Mouse (Mus musculus): ENCODE results near the gene Tsr3.

The Tsr3 gene

GRCm38 (mm10) chr17:25244239-25244638 is 4.3 kb downstream of the Tsr3 start:
- DNase-seq = no peak

- DNase-seq = no peak
Measured at GRCm38 (mm10) chr17:25248033-25248750, 8.2 kb downstream of the Tsr3 start.

DNA sequence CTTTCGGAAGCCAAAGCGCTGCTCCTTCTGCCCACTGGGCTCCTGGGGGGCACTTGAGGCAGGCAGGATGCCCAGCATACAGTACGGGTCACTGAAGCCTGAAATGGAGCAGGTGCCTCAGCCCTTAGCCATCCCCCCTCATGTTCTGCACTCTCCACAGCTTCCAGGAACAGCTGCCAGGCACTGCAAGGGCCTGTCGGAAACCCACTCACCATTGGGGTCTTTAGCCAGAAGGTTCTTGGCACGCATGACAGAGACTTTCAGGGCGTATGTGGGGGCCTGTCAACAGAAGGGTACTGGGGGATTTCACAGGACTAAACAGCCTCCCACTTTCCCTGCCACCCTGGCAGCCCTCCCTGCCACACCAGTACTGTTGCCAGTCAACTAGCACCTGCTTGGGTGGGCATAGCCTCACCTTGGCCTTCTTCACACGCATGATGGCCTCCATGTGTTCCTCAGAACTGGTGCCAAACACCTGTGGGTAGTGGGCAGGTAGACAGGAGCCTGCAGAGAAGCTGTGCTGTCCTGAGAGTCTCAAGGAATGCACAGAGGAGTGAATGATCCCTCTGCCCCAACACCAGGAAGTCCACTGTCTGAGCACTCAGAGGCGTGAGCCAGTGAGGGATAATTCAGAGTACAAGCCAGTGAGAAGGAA is 10.3 kb downstream of the Tsr3 start:
- no peak for DNase-seq

- no peak for DNase-seq
Measured at GRCm38 (mm10) chr17:25252643-25253042, 12.7 kb downstream of the Tsr3 start.

GRCm38 (mm10) chr17:25253760-25254159 is 13.8 kb downstream of the Tsr3 start:
- DNase-seq = no peak

- no peak for DNase-seq
Measured at GRCm38 (mm10) chr17:25255110-25255509, 15.1 kb downstream of the Tsr3 start.

DNA sequence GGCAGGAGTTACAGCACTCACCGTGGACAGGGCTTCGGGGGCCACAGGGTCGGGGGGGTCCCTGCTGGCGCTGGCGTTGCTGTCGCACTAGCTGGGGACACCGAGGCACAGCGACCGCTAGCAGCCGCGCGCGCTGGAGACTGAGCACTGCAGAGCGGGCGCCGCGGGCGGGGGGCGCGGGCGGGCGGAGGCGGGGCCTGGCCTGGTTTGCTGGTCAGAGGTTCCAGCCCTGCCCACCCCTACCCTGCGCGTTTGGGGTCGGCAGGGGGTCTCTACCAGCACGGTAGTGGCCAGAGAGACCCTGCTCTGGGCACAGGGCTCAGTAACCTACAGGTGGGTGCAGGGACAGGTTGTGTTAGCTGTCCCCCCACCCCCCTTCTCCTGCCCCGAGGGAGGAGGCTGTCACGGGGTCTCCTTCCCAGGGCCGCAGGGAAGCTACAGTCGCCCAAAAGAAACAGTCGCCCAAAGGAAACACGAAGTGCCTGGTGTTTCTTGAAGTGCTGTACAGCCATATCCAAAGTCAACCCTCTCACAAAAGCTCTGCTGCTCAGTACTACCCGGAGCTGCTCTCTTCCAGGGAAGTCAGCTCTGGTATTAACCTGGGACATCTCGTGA is 16.3 kb downstream of the Tsr3 start, which contains the start of gene Baiap3:
Gene Baiap3 (minus strand): TSS at position 225 of the 615 bp plus-strand sequence.
- no peak for DNase-seq

DNA sequence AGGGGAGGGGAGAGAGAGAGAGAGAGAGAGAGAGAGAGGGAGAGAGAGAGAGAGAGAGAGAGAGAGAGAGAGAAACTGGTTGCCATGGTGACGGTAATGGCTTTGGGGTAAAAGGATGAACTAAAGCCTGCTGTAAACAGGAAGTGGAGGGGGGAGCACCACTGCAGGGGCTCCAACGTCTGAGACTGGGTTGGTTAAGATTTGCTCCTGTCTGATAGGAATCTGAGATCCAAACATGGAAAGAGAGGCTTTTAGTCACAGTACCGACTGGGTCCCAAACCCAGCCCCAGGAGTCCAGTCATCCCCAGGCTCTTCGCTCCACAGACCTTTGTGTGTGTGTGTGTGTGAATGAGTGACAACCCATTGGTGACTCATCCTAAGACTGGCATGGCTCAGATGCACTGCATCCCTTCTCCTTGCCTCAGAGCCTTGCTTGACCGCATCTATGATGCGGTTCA is 17.9 kb downstream of the Tsr3 start:
- no peak for DNase-seq

GRCm38 (mm10) chr17:25264453-25264852 is 24.5 kb downstream of the Tsr3 start:
- DNase-seq = no peak

DNA sequence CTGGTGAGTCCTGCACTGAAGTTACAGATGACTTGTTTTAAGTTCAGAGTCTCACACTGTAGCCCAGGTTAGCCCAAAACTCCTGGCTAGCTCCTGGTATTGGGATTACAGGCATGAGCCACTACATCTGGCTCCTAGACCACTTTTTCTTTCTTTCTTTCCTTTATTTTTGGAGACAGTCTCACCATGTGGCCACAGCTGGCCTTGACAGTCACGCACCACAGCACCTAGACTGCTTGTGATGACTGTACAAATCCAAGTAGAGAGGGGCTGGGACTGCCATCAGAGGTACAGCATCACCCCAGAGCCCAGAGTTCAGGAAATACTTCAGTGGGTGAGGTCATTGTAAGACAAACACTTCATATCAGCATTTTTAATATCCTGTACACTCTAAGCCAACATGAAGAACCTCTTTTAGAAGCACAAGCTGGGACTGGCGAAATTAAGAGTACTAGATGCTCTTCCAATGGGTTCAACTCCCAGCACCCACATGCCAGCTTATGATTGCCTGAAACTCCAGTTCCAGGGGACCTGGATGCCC is 30.9 kb downstream of the Tsr3 start:
- no peak for DNase-seq

- DNase-seq = no peak
Measured at GRCm38 (mm10) chr17:25272326-25272725, 32.4 kb downstream of the Tsr3 start.

DNA sequence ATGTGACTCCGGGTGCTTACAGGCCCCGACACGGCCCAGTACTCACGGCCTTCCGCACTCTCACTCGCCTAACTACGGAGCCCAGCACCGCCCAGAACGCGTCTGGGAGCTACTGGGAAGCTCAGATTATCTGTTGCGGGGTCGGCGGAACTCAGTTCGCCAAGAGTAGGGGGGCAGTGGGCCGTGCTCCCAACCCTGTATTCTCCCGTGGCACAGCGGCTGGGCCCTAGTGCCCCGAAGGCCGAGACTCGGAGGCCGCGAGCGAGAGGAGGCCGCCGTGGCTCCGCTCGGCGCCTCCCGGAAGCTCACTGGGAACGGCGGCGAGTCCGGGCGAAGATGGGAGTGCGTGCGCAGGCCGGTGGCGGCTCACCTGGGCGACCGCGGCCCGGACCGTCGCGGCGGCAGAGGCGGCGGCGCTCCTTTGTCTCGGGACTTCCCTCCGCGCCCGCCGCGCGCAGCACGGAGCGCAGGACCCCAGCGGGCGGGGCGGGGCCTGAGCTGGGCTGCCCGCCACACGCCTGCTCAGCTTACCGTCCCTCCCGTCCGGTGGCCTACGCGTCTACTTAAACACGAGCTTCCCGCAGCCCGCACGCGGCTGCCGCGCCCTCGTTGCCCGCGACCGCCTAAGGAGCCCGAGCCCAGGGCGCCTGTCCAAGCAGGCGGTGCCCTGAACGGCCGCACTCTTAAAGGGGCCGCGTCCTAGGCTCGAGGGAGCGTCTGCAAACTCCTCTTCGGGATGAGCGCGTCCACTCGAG is 33.2 kb downstream of the Tsr3 start:
- peak; percentile 95 for DNase-seq

GRCm38 (mm10) chr17:25273706-25274501 is 33.9 kb downstream of the Tsr3 start:
- DNase-seq = peak; percentile 98

DNA sequence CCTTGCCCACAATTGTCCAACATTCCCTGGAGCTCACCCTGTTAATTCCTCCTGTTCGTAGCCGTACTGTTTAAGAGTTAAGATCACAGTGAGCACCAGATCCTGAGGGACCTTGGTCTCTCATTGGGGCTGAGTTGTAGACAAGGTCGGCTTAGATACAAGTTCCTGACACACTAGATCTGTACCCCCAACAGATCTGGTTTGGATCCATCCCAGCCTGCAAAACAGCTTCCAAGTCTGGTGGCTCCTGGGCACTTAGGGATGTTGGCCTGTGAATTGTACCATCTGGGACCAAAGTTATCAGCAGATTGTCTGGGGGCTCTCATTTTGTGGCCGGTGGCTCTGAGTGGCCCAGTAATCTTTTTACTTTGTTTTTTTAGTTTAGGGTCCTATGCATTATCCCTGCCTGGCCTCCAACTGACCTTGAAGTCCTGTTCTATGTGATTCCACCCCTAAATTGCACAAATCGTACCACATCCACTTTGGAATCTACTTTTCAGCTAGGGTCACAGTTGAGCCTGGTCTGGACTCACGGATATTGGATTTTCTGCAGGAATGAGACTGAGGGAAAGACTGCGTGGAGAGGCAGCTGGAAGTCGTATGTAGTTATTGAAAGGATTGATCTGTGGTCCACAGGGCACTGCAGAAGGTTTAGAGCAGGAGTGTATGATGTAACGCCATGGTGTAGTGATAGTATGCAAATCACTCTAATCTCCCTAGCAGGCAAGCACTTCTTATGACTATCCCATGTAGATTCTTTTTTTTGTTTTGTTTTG is 34.8 kb downstream of the Tsr3 start, which contains the start of gene Ube2i:
Gene Ube2i (minus strand): TSS at position 52 of the 776 bp plus-strand sequence.
- DNase-seq = no peak

DNA sequence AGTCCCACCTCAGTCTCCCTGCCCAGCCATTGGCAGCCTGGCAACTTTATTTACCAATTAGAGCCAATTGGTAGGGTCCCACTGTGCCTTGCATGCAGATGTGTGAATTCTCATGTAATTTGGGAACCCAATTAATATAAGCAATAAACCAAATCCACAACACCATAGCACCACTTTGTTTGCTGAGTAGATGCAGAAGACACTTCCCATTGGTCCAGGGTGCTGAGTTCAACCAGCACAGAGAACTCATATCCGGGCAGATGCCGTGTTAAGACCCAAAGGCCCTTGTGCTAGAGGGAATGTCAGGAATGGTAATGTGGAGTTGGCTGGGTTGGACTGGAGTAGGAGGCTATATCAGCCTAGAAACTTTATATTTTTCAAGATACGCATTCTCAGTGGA is 35.9 kb downstream of the Tsr3 start:
- no peak for DNase-seq

- DNase-seq = no peak
Measured at GRCm38 (mm10) chr17:25282133-25282532, 42.2 kb downstream of the Tsr3 start.

- peak; percentile 80 for DNase-seq
Measured at GRCm38 (mm10) chr17:25285033-25285432, 45.1 kb downstream of the Tsr3 start.

DNA sequence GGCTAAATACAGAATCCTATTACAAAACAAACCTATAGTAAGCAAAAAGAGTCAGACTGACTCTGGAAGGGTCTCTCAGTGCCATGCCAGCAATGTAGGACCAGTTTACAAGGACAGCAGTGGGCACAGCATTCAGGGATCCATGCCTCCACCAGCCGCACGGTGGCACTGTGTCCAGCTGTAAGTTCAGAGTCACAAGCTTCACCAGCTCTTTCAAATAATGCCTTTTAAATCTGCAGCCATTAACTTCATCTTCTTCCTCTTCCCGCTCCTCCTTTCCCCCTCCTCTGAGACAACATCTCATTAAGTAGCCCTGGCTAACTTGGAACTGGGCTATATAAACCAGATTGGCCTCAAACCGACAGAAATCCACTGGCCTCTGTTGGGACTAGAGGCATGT is 48.9 kb downstream of the Tsr3 start:
- DNase-seq = no peak

- DNase-seq = no peak
Measured at GRCm38 (mm10) chr17:25290411-25290810, 50.4 kb downstream of the Tsr3 start.

All from cerebellum, adult 8-10 months (tissue).